Mouse (Mus musculus): ENCODE data around the gene Mfsd12. TPM values are rescaled to one million over a fixed set of nuclear protein-coding genes. Genes with fewer than 3 reads are reported as not detected.

The Mfsd12 gene
- polyA plus RNA-seq, 1 experiment, result 13.7 TPM

DNA sequence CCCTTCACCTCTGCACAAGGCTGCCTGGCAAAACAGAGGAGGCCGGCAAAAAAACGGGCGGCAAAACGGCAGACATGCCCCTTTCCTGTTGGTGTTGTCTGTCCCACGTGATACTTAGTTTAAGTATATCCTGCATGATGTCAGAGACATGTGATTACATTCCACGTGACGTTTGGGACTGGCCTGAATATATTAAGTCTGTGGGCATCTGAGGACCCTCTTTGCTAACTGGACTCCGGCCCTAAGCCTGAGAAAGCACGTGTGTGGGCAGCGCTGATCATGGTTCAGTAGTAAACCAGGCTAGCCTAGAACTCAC is 43.9 kb downstream of the Mfsd12 start:
- Histone ChIP-seq H3K9ac (ENCODE audit: low read depth, poor library complexity, severe bottlenecking) (peak overlapping the region; percentile 39), H3K27me3 (ENCODE audit: control insufficient read depth, insufficient read depth, low read length, poor library complexity, severe bottlenecking) (no peaks in the 10 kb centered on the region), H3K4me1 (ENCODE audit: control insufficient read depth, insufficient read depth, low read length) (peaks cover 6% of the 10 kb centered on the region), H3K9me3 (replicated peaks; ENCODE audit: control insufficient read depth, insufficient read depth, low read length, poor library complexity, severe bottlenecking) (no peaks in the 10 kb centered on the region), H3K4me3 (ENCODE audit: low read depth, low read length) (peak overlapping the region; percentile 13), H3K27ac (ENCODE audit: insufficient read depth, low read length) (peak overlapping the region; percentile 2), H3K36me3 (ENCODE audit: control insufficient read depth, insufficient read depth, low read length, poor library complexity, severe bottlenecking) (no peaks in the 10 kb centered on the region)
- TF ChIP-seq CTCF (IDR thresholded peaks at IDR 0.05; ENCODE audit: low read depth, low read length) (no peak), EP300 (IDR thresholded peaks at IDR 0.05; ENCODE audit: insufficient read depth, low read depth, low read length) (no peak), POLR2A (IDR thresholded peaks at IDR 0.05; ENCODE audit: insufficient read depth, low read length) (no peak)

GRCm38 (mm10) chr10:81401521-81402226 is 44.4 kb downstream of the Mfsd12 start:
- TF ChIP-seq POLR2A (IDR thresholded peaks at IDR 0.05; ENCODE audit: insufficient read depth, low read length), result no peak
- TF ChIP-seq CTCF (IDR thresholded peaks at IDR 0.05; ENCODE audit: low read depth, low read length), result no peak
- no peak for TF ChIP-seq EP300 (IDR thresholded peaks at IDR 0.05; ENCODE audit: insufficient read depth, low read depth, low read length)
- peak overlapping the region; percentile 39; the same call in 1 of the 2 replicates for H3K9ac ChIP-seq (ENCODE audit: low read depth, poor library complexity, severe bottlenecking)
- peaks cover 8% of the 10 kb centered on the region for H3K4me1 ChIP-seq (ENCODE audit: control insufficient read depth, insufficient read depth, low read length)
- no peaks in the 10 kb centered on the region for H3K27me3 ChIP-seq (ENCODE audit: control insufficient read depth, insufficient read depth, low read length, poor library complexity, severe bottlenecking)
- no peaks in the 10 kb centered on the region for H3K36me3 ChIP-seq (ENCODE audit: control insufficient read depth, insufficient read depth, low read length, poor library complexity, severe bottlenecking)
- H3K4me3 ChIP-seq (ENCODE audit: low read depth, low read length), result peak overlapping the region; percentile 17
- no peaks in the 10 kb centered on the region for H3K9me3 ChIP-seq (replicated peaks; ENCODE audit: control insufficient read depth, insufficient read depth, low read length, poor library complexity, severe bottlenecking)
- peak overlapping the region; percentile 52 for H3K27ac ChIP-seq (ENCODE audit: insufficient read depth, low read length)

DNA sequence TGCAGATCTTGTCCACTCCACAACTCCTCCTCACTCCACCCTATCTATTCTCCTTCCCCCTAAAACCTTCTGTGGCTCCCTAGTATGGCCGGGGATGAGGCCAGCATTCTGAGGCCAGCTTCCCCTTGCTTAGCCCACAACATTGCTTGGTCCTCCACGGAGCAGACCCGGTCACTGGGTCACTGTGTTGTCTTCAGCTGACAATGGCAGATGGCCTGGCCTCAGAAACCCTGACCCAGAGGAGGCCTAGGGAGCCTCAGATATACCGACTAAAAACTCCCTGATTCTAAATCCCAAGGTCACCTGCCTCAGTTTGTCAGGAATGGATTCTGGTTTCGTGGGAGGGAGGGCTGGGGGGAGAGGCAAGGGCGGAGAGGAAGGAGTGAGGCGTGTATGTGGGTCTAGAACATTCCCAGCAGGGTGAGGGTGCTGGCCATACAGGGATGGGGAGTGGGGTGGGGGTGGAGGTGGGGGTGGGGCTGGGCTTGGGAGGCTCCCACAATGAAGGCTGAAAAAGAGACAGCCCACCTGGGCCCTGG is 45.0 kb downstream of the Mfsd12 start:
- no peaks in the 10 kb centered on the region for H3K9me3 ChIP-seq (replicated peaks; ENCODE audit: control insufficient read depth, insufficient read depth, low read length, poor library complexity, severe bottlenecking)
- H3K27ac ChIP-seq (ENCODE audit: insufficient read depth, low read length), result peak overlapping the region; percentile 52; the same call in 1 of the 2 replicates
- peak overlapping the region; percentile 17 for H3K4me3 ChIP-seq (ENCODE audit: low read depth, low read length)
- H3K36me3 ChIP-seq (ENCODE audit: control insufficient read depth, insufficient read depth, low read length, poor library complexity, severe bottlenecking), result no peaks in the 10 kb centered on the region
- H3K4me1 ChIP-seq (ENCODE audit: control insufficient read depth, insufficient read depth, low read length), result peaks cover 8% of the 10 kb centered on the region
- H3K9ac ChIP-seq (ENCODE audit: low read depth, poor library complexity, severe bottlenecking), result no peak overlapping the region; the same call in 1 of the 2 replicates
- TF ChIP-seq CTCF (IDR thresholded peaks at IDR 0.05; ENCODE audit: low read depth, low read length), result no peak
- no peak for TF ChIP-seq POLR2A (IDR thresholded peaks at IDR 0.05; ENCODE audit: insufficient read depth, low read length)
- no peak for TF ChIP-seq EP300 (IDR thresholded peaks at IDR 0.05; ENCODE audit: insufficient read depth, low read depth, low read length)
- no peaks in the 10 kb centered on the region for H3K27me3 ChIP-seq (ENCODE audit: control insufficient read depth, insufficient read depth, low read length, poor library complexity, severe bottlenecking)

DNA sequence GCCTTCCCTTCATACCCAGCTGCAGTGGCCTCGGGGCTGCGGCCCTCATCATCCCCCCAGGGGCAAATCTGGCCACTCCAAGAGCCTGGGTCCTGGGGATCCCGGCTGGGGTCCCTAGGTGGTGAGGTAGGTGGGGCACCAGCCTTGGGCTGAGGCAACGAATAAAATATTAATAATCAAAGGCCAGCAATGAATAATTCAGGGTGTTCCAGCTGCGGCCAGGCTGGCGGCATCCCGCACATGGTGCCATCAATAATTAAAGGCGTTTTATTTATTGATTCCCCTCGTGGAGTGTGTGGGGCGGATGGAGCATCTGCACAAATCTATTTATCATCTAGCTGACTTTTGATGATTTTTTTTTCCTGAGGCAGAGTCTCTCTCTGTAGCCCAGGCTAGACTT is 46.2 kb downstream of the Mfsd12 start:
- H3K4me1 ChIP-seq (ENCODE audit: control insufficient read depth, insufficient read depth, low read length), result peaks cover 12% of the 10 kb centered on the region
- H3K9me3 ChIP-seq (replicated peaks; ENCODE audit: control insufficient read depth, insufficient read depth, low read length, poor library complexity, severe bottlenecking), result no peaks in the 10 kb centered on the region
- 0 out of 2 replicates have a peak overlapping the region, but pooled peaks have one; percentile 13 for H3K9ac ChIP-seq (ENCODE audit: low read depth, poor library complexity, severe bottlenecking)
- H3K4me3 ChIP-seq (ENCODE audit: low read depth, low read length), result no peak overlapping the region
- H3K27me3 ChIP-seq (ENCODE audit: control insufficient read depth, insufficient read depth, low read length, poor library complexity, severe bottlenecking), result no peaks in the 10 kb centered on the region
- H3K36me3 ChIP-seq (ENCODE audit: control insufficient read depth, insufficient read depth, low read length, poor library complexity, severe bottlenecking), result no peaks in the 10 kb centered on the region
- no peak overlapping the region for H3K27ac ChIP-seq (ENCODE audit: insufficient read depth, low read length)
- TF ChIP-seq POLR2A (IDR thresholded peaks at IDR 0.05; ENCODE audit: insufficient read depth, low read length) (no peak), CTCF (IDR thresholded peaks at IDR 0.05; ENCODE audit: low read depth, low read length) (no peak), EP300 (IDR thresholded peaks at IDR 0.05; ENCODE audit: insufficient read depth, low read depth, low read length) (no peak)

DNA sequence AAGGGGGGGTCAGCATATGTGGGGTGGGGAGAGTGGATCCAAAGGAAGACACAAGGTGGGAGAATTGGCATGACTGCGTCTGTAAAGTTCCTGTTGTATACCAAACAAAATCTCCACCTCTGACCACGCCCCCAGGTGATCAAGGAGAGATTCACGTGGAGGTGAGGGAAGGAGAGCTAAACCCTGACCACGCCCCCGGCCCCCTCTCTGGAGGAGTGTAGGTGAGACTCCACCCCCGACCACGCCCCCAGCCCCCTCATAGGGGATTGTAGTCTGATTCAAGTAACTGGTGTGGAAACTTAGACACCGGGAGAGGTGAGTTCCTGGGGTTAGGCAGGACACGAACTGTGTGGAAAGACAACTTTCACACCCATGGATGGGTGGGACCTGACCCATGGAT is 46.8 kb downstream of the Mfsd12 start:
- TF ChIP-seq POLR2A (IDR thresholded peaks at IDR 0.05; ENCODE audit: insufficient read depth, low read length) (no peak), EP300 (IDR thresholded peaks at IDR 0.05; ENCODE audit: insufficient read depth, low read depth, low read length) (no peak), CTCF (IDR thresholded peaks at IDR 0.05; ENCODE audit: low read depth, low read length) (no peak)
- Histone ChIP-seq H3K9ac (ENCODE audit: low read depth, poor library complexity, severe bottlenecking) (no peak overlapping the region), H3K4me3 (ENCODE audit: low read depth, low read length) (0 out of 2 replicates have a peak overlapping the region, but pooled peaks have one; percentile 4), H3K4me1 (ENCODE audit: control insufficient read depth, insufficient read depth, low read length) (peaks cover 12% of the 10 kb centered on the region), H3K27me3 (ENCODE audit: control insufficient read depth, insufficient read depth, low read length, poor library complexity, severe bottlenecking) (no peaks in the 10 kb centered on the region), H3K27ac (ENCODE audit: insufficient read depth, low read length) (no peak overlapping the region), H3K9me3 (replicated peaks; ENCODE audit: control insufficient read depth, insufficient read depth, low read length, poor library complexity, severe bottlenecking) (no peaks in the 10 kb centered on the region), H3K36me3 (ENCODE audit: control insufficient read depth, insufficient read depth, low read length, poor library complexity, severe bottlenecking) (no peaks in the 10 kb centered on the region)

- H3K4me1 ChIP-seq (ENCODE audit: control insufficient read depth, insufficient read depth, low read length), result peaks cover 12% of the 10 kb centered on the region
- H3K4me3 ChIP-seq (ENCODE audit: low read depth, low read length), result no peak overlapping the region
- H3K9me3 ChIP-seq (replicated peaks; ENCODE audit: control insufficient read depth, insufficient read depth, low read length, poor library complexity, severe bottlenecking), result no peaks in the 10 kb centered on the region
- H3K9ac ChIP-seq (ENCODE audit: low read depth, poor library complexity, severe bottlenecking), result no peak overlapping the region
- TF ChIP-seq EP300 (IDR thresholded peaks at IDR 0.05; ENCODE audit: insufficient read depth, low read depth, low read length) (no peak), CTCF (IDR thresholded peaks at IDR 0.05; ENCODE audit: low read depth, low read length) (no peak), POLR2A (IDR thresholded peaks at IDR 0.05; ENCODE audit: insufficient read depth, low read length) (no peak)
- no peak overlapping the region for H3K27ac ChIP-seq (ENCODE audit: insufficient read depth, low read length)
- H3K36me3 ChIP-seq (ENCODE audit: control insufficient read depth, insufficient read depth, low read length, poor library complexity, severe bottlenecking), result no peaks in the 10 kb centered on the region
- no peaks in the 10 kb centered on the region for H3K27me3 ChIP-seq (ENCODE audit: control insufficient read depth, insufficient read depth, low read length, poor library complexity, severe bottlenecking)
Observed at GRCm38 (mm10) chr10:81404720-81405119, 47.4 kb downstream of the Mfsd12 start.

Measured in ES-Bruce4 (cell line).